Mouse (Mus musculus): Measurements from ENCODE around the gene Amer1. TPM values are rescaled to one million over a fixed set of nuclear protein-coding genes. Genes with fewer than 3 reads are reported as not detected.

The Amer1 gene
- polyA plus RNA-seq, 1 experiment, result 3.7 TPM

- H3K4me3 ChIP-seq (ENCODE audit: insufficient read depth, low read length), result no peak overlapping the region
- H3K27ac ChIP-seq (ENCODE audit: insufficient read depth, low read depth, low read length), result no peak overlapping the region
- H3K4me1 ChIP-seq (ENCODE audit: control insufficient read depth, insufficient read depth, low read length), result no peaks in the 10 kb centered on the region
- TF ChIP-seq CTCF (IDR thresholded peaks at IDR 0.05; ENCODE audit: low read depth, low read length) (no peak), POLR2A (IDR thresholded peaks at IDR 0.05; ENCODE audit: borderline replicate concordance, low read depth, low read length) (no peak)
These were observed 71.6 kb downstream of the Amer1 start for GRCm38 (mm10) chrX:95373101-95373500.

Other genes with a start within 250 kb of the Amer1 start
- 0.29 and 0.72 TPM in 2 replicates for gene Arhgef9, start 248.0 kb downstream of the Amer1 start, polyA plus RNA-seq (2012; ENCODE audit: insufficient read depth, insufficient read length, missing spikeins)
- not detected in 2 replicates for gene Asb12, start 113.1 kb upstream of the Amer1 start, polyA plus RNA-seq (2012; ENCODE audit: insufficient read depth, insufficient read length, missing spikeins)
- gene Pfn5, start 113.2 kb upstream of the Amer1 start, polyA plus RNA-seq (2012; ENCODE audit: insufficient read depth, insufficient read length, missing spikeins), result not detected in 2 replicates
- 6.9 and 8.4 TPM in 2 replicates for gene Zc4h2, start 213.6 kb upstream of the Amer1 start, polyA plus RNA-seq (2012; ENCODE audit: insufficient read depth, insufficient read length, missing spikeins)